Comparison of ENCODE assay signal across 26 mouse cellular contexts in the genomic region with DNA sequence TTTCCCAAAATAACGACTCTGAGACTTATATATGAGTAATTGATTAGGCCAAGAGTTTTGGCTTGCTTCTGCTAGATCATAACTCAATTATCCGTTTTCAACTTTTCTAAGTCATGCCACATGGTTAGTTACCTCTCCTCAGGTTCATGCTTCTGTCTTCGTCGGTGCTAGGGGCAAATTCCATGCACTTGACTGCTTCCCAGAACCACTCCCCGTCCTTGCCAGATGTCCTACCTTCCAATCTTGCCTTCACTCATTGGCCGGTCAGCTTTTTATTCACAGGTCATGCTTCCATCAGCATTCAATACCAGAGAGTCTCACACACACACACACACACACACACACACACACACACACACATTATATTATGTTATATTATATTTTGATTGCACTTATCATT.
DNase-seq lines count a peak whose midpoint lies in the region; ATAC-seq and TF ChIP-seq lines count a peak whose summit lies in the region.
"Had no signal": no experiment of that assay in that cellular context is flagged by ENCODE, and none has a peak within 500 bp of the region (broad histone marks: within the 10 kb centered on the region; RNA-seq: fewer than 3 reads in every experiment).

No protein-coding gene starts in this region.

- H3K4me1 ChIP-seq in kidney, embryonic 15.5 days = peaks cover 18% of the 10 kb centered on the region
- H3K4me1 ChIP-seq in kidney, postnatal 0 days (replicated peaks; ENCODE audit: insufficient read depth, low read length) = peaks cover 12% of the 10 kb centered on the region; the same call in 1 of the 2 replicates
- 0 out of 2 replicates have a peak, but pooled peaks cover 3% of the 10 kb centered on the region for H3K4me1 ChIP-seq in intestine, embryonic 15.5 days (replicated peaks)
- H3K4me1 ChIP-seq in intestine, postnatal 0 days (replicated peaks; ENCODE audit: control insufficient read depth, insufficient read depth, low read length) = no peaks in the 10 kb centered on the region
- H3K4me1 ChIP-seq: forebrain, embryonic 13.5 days had no signal

- H3K4me2 ChIP-seq in kidney, embryonic 15.5 days = no peak overlapping the region
- H3K4me2 ChIP-seq in kidney, postnatal 0 days (ENCODE audit: low read length) = no peak overlapping the region
- H3K4me2 ChIP-seq in intestine, embryonic 15.5 days (replicated peaks) = no peak overlapping the region
- H3K4me2 ChIP-seq in intestine, postnatal 0 days (replicated peaks; ENCODE audit: low read depth) = no peak overlapping the region
- H3K4me2 ChIP-seq: forebrain, embryonic 13.5 days; heart, embryonic 12.5 days; heart, embryonic 15.5 days; hindbrain, embryonic 13.5 days had no signal

- 69% methylated on average over 6 of the region's 6 CpGs for WGBS in kidney, embryonic 15.5 days
- 66% methylated on average over 6 of the region's 6 CpGs for WGBS in kidney, postnatal 0 days
- WGBS in intestine, embryonic 15.5 days = 72% methylated on average over 6 of the region's 6 CpGs
- 49% methylated on average over 6 of the region's 6 CpGs for WGBS in intestine, postnatal 0 days

- H3K9ac ChIP-seq in kidney, embryonic 15.5 days = no peak overlapping the region
- no peak overlapping the region for H3K9ac ChIP-seq in kidney, postnatal 0 days (ENCODE audit: low read depth, low read length)
- no peak overlapping the region for H3K9ac ChIP-seq in intestine, embryonic 15.5 days
- H3K9ac ChIP-seq in intestine, postnatal 0 days (ENCODE audit: low read depth, low read length) = no peak overlapping the region
- H3K9ac ChIP-seq: forebrain, embryonic 13.5 days; heart, embryonic 12.5 days; heart, embryonic 15.5 days; hindbrain, embryonic 13.5 days had no signal

- H3K9me3 ChIP-seq in kidney, embryonic 15.5 days (replicated peaks) = no peaks in the 10 kb centered on the region
- H3K9me3 ChIP-seq in kidney, postnatal 0 days (replicated peaks; ENCODE audit: low read length) = no peaks in the 10 kb centered on the region
- H3K9me3 ChIP-seq in intestine, embryonic 15.5 days = no peaks in the 10 kb centered on the region
- no peaks in the 10 kb centered on the region for H3K9me3 ChIP-seq in intestine, postnatal 0 days (ENCODE audit: control insufficient read depth)
- H3K9me3 ChIP-seq: forebrain, embryonic 10.5 days; forebrain, embryonic 13.5 days; heart, embryonic 12.5 days; heart, embryonic 15.5 days; hindbrain, embryonic 10.5 days; hindbrain, embryonic 13.5 days had no signal

- H3K27me3 ChIP-seq in kidney, embryonic 15.5 days = no peaks in the 10 kb centered on the region
- no peaks in the 10 kb centered on the region for H3K27me3 ChIP-seq in kidney, postnatal 0 days (ENCODE audit: insufficient read depth, low read length)
- H3K27me3 ChIP-seq in intestine, embryonic 15.5 days (replicated peaks) = no peaks in the 10 kb centered on the region
- no peaks in the 10 kb centered on the region for H3K27me3 ChIP-seq in intestine, postnatal 0 days (replicated peaks; ENCODE audit: control insufficient read depth, insufficient read depth, low read length)
- H3K27me3 ChIP-seq: CH12.LX; forebrain, embryonic 13.5 days; heart, embryonic 12.5 days; heart, embryonic 15.5 days; hindbrain, embryonic 13.5 days; Patski had no signal

- H3K27ac ChIP-seq in kidney, embryonic 15.5 days = no peak overlapping the region
- H3K27ac ChIP-seq in kidney, postnatal 0 days = no peak overlapping the region
- no peak overlapping the region for H3K27ac ChIP-seq in intestine, embryonic 15.5 days
- H3K27ac ChIP-seq in intestine, postnatal 0 days (ENCODE audit: low read depth, low read length) = no peak overlapping the region
- H3K27ac ChIP-seq: forebrain, embryonic 10.5 days; forebrain, embryonic 13.5 days; heart, embryonic 15.5 days; hindbrain, embryonic 10.5 days; hindbrain, embryonic 13.5 days had no signal

- ATAC-seq in kidney, embryonic 15.5 days (replicated peaks; ENCODE audit: low FRiP score) = no peak
- ATAC-seq in kidney, postnatal 0 days (replicated peaks; ENCODE audit: low FRiP score, low read depth) = peak; percentile 46; the same call in 1 of the 2 replicates
- ATAC-seq in intestine, embryonic 15.5 days = peak; percentile 25; the same call in 1 of the 2 replicates
- ATAC-seq in intestine, postnatal 0 days = peak; percentile 60; the same call in 1 of the 2 replicates
- ATAC-seq: forebrain, embryonic 13.5 days; forebrain, embryonic 16.5 days; Patski had no signal

- no peaks in the 10 kb centered on the region for H3K36me3 ChIP-seq in kidney, embryonic 15.5 days
- H3K36me3 ChIP-seq in kidney, postnatal 0 days (ENCODE audit: insufficient read depth, low read length) = no peaks in the 10 kb centered on the region
- no peaks in the 10 kb centered on the region for H3K36me3 ChIP-seq in intestine, embryonic 15.5 days
- no peaks in the 10 kb centered on the region for H3K36me3 ChIP-seq in intestine, postnatal 0 days (ENCODE audit: control insufficient read depth, insufficient read depth)
- H3K36me3 ChIP-seq: forebrain, embryonic 10.5 days; G1E; heart, embryonic 12.5 days; heart, embryonic 15.5 days; hindbrain, embryonic 10.5 days; hindbrain, embryonic 13.5 days had no signal

- no peak overlapping the region for H3K4me3 ChIP-seq in kidney, embryonic 15.5 days (replicated peaks)
- no peak overlapping the region for H3K4me3 ChIP-seq in kidney, postnatal 0 days (replicated peaks; ENCODE audit: low read depth, low read length)
- no peak overlapping the region for H3K4me3 ChIP-seq in intestine, embryonic 15.5 days (replicated peaks)
- H3K4me3 ChIP-seq in intestine, postnatal 0 days (ENCODE audit: low read depth, low read length) = no peak overlapping the region
- H3K4me3 ChIP-seq: forebrain, embryonic 10.5 days; forebrain, embryonic 13.5 days; heart, embryonic 12.5 days; heart, embryonic 15.5 days; hindbrain, embryonic 10.5 days; hindbrain, embryonic 13.5 days had no signal

- peak; percentile 25 for DNase-seq in kidney, adult 11 months
- DNase-seq in kidney, postnatal 0 days (ENCODE audit: low spot score) = no peak
- no peak for DNase-seq in kidney, adult 18-20 months
- DNase-seq in spleen, postnatal 14 days (ENCODE audit: low spot score in 2 of 2) = no peak
- DNase-seq: adrenal gland, postnatal 10 days; B cell, adult 2 months; cerebellum, adult 18-20 months; cerebellum, adult 9-10 months; cerebellum, postnatal 14 days; gastrocnemius, postnatal 10 days; gastrocnemius, postnatal 36 days; heart, postnatal 10 days; heart, postnatal 36 days had no signal

- TF ChIP-seq CTCF in kidney, postnatal 0 days (IDR thresholded peaks at IDR 0.05; ENCODE audit: low read depth) = no peak
- no peak for TF ChIP-seq CTCF in intestine, postnatal 0 days (IDR thresholded peaks at IDR 0.05; ENCODE audit: low read depth)
